Mouse (Mus musculus): ENCODE results near the gene Fnbp1.

Gene Fnbp1

GRCm38 (mm10) chr2:31091182-31091581 is 50.6 kb downstream of the Fnbp1 start:
- no peak for DNase-seq

DNA sequence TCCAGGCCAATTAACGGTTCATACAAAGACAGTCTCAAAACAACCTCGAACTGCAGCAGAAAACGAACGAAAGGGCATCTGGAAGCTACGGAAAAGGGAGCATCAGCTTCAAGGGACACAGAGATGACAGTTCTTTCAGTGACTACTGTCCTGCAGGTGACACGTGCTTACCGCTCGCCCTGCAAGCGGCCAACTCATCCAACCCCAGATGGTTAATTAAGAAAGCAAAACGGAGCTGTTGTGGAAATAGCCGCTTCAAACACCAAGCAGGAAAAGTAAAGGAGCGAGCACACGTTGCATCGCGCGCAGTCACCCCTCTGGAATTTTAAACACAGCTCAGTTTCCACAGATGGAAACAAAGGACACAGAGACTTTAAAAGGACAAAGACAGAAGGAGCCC is 52.2 kb downstream of the Fnbp1 start:
- no peak for DNase-seq

GRCm38 (mm10) chr2:31088871-31089270 is 52.9 kb downstream of the Fnbp1 start:
- no peak for DNase-seq

DNA sequence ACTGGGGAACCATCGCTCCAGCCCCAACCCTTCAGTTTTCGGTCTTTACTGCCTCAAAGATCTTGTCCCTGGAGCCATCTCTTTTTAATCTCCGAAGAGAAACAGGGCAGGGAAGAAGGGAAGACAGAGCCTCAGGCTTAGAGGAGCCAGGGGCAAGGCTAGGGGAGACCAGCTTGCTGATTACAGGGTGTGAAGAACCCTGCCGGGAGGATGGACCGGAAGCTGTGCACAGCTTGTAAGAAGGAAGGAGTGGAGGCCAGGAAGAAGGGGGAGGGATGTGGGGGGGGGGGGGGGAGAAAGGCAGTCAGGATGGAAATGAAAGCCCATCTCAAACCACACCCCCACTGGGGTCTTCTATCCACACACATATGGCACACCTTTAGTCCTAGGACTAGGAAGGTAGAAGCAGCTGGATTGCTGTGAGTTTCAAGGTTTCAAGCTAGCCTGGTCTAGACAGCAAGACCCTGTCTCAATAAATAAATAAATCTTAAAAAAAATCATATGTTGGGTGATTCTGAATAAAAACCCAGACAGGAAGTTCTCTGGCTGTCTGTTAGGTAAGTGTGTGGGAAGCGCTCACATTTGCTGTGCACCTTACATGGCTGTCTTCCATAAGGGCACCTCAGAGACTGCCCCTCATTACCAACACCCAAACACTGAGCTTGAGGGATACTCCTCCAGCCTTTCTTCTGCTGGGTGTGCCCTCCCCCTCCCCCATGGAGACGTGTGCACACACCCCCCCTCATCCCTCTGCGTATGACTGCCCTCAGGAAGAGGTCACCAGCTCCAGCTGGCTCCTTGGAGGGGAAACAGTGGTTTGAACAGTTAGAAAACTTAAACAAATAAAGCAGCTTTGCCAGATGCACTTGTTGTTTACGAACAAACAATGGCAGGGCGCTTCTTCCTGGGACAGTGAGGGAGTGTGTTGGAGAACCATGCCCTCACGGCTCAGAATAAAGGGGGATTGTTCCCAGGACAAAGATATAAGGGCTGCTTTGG is 53.8 kb downstream of the Fnbp1 start:
- DNase-seq = peak; percentile 51

GRCm38 (mm10) chr2:31087085-31087484 is 54.7 kb downstream of the Fnbp1 start:
- no peak for DNase-seq

DNA sequence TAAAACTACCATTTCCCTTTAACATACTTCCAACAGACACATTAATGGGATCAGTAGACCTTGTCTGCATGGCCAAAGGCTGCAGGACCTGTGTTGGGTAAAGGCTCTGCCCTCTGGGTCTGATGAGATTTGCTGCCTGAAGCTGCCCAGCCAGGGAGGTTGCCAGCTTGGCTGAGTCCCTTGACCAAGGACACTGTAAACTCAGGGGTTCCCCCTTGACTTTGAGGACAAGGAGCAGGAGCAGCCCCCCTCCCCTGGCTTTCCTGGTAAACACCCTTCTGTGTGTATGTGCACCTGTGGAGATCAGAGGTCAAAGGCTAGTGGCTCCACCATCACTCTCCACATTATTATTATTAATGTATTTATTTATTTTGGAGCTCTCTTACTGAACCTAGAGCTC is 55.3 kb downstream of the Fnbp1 start:
- no peak for DNase-seq

- DNase-seq = no peak
Observed at GRCm38 (mm10) chr2:31084169-31084850, 57.5 kb downstream of the Fnbp1 start.

- DNase-seq = no peak
Observed at GRCm38 (mm10) chr2:31083372-31083771, 58.4 kb downstream of the Fnbp1 start.

- no peak for DNase-seq
Observed at GRCm38 (mm10) chr2:31082639-31083038, 59.2 kb downstream of the Fnbp1 start.

GRCm38 (mm10) chr2:31081349-31081748 is 60.5 kb downstream of the Fnbp1 start:
- no peak for DNase-seq

DNA sequence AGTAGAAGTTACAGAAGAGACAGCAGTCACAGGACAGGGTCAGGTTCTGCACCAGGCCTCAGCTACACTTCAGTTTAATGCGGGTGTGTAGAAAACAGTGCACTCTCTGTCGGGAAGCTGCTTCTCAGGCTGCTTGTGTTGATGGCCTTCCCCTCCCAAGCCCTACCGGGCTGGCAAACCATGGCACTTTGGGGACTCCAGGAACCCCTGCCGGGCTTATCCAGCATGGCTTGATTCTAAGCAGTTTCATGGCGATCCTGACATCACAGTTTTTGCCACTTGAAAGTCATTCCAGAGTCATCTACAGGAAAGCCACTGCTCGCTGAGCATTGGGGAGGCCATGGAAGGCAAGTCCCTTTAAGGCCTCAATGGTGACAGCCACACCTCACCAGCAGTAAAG is 62.7 kb downstream of the Fnbp1 start:
- no peak for DNase-seq

DNA sequence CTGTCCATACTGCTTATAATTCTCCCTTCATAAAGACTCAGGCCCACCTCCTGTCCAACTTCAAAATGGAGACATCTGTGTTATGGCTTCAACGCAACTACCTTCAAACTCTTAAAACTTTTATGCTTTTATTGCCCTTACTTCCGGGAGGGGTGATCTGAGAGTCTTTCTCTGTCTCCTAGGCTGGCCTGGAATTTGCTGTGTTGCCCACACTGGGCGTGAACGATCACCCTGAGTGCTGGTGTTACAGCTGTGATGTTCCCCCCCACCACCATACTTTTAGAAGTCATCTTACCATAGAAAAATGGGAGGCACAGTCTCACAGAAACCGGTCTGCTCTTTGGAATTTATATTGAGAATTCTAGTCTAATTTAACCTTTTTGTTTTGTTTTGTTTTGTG is 64.2 kb downstream of the Fnbp1 start:
- no peak for DNase-seq

DNA sequence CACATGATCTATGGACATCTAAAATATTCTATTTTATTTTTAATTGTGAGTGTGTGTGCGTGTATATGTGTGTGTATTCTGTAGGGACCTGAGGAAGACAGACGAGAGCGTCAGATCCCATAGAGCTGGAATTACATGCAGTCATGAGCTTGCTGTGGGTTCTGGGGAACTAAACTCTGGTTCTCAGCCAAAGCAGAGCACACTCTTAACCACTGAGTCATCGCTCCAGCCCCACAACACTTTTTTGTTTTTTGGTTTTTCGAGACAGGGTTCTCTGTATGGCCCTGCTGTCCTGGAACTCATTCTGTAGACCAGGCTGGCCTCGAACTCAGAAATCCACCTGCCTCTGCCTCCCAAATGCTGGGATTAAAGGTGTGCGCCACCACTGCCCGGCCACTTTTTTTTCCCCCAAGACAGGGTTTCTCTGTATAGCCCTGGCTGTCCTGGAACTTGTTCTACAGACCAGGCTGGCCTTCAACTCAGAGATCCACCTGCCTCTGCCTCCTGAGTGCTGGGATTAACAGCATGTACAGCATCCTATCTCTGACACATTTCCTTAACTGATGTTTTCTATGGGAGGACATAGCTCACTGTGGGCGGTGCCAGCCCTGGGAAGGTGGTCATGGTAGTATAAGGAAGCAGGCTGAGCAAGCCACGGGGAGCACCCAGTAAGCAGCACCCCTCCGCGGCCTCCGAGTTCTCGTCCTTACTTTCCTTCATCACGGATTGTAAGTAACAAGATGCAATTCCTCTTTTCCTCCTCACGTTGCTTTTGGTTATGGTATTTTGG is 65.3 kb downstream of the Fnbp1 start:
- DNase-seq = no peak

GRCm38 (mm10) chr2:31075836-31076235 is 66.0 kb downstream of the Fnbp1 start:
- no peak for DNase-seq

DNA sequence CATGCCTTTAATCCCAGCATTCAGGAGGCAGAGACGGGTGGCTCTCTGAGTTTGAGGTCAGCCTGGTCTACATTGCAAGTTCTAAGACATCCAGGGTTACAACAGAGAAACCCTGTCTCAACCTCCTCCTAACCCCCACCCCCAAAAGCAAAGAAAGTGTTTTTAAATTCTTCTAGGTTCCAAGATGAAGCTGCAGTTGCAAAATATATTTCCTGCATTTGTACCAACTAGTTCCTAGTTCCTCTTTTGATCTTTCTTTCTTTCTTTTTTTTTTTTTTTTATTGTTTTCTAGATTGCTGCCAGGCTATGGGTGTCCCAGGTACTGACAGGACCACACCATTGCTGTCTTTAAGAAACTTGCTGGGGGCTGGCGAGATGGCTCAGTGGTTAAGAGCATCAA is 66.6 kb downstream of the Fnbp1 start:
- no peak for DNase-seq

GRCm38 (mm10) chr2:31069506-31069905 is 72.3 kb downstream of the Fnbp1 start:
- no peak for DNase-seq

DNA sequence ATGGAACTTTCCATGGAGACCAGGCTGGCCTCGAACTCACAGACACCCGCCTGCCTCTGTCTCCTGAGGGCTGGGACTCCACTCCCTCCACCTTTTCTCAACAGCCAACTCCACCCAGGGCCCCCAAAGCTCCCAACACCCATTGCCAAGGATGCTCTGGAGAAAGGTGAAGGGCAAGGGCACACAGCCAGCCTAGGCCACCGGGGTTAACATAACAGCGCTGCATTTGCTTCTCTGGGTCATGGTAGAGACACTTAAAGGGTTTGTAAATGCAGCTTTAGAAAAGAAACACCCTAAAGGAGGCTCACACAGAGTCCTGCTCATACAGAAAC is 72.7 kb downstream of the Fnbp1 start:
- no peak for DNase-seq

DNA sequence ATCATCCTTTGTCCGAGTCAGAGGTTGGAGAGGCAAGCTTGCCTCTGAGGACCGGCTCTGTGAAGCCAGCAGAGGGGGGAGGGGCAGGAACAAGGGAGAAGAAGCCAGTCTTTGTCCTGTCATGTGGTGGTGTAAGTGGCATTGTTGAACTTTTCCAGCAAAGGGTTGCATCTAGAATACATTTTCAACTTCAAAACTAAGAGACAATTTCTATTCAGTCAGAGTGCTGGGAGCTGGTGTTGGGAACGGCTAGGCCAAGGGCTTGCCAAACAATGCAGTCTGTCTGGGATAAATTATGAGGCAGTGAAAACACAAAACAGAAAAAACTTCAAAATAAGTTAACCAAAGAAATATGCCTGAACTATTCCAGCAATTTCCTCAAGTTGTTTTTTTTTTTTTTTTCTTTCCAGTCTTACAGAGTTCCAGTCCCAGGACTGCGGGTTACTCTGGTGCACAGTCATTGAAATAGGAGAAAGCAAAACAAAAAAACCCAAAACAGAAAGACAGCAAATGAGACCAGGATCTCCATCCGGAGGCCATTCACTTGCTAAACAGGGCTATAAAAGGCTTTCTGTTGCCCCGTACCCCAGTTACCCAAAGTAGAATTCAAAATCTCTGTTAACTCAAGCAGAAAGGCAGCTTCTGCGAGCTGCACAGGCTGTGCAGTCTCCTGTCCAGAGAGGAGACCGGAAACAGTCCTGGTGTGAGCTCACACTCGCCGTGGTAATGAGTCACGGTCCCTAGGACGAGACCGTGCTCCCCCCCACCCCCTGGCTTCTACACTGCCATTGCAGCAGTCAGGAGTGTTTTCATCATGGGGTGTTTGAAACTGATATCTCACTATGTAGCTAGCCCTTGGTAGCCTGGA is 73.3 kb downstream of the Fnbp1 start:
- DNase-seq = peak; percentile 38

DNA sequence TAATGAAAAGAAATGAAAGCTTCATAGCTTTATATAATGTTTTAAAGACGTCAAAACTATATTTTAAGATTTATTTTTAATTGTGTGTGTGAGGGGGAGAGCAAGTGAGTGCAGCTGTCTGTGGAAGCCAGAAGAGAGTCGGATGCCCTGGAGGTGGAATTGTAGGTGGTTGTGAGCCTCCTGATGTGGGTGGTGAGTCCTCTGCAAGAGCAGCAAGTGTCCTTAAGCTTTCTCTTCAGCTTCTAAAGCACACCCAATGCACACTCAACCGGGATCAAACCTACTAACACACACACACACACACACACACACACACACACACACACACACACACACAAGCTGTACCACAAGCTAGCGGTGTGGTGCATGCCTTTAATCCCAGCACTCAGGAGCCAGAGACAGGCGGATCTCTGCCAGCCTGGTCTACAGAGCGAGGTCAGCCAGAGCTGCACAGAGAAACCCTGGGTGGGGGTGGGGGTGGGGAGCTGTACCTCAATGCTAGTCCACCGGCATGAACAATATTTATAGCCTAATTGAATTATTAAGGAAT is 74.0 kb downstream of the Fnbp1 start:
- no peak for DNase-seq

DNA sequence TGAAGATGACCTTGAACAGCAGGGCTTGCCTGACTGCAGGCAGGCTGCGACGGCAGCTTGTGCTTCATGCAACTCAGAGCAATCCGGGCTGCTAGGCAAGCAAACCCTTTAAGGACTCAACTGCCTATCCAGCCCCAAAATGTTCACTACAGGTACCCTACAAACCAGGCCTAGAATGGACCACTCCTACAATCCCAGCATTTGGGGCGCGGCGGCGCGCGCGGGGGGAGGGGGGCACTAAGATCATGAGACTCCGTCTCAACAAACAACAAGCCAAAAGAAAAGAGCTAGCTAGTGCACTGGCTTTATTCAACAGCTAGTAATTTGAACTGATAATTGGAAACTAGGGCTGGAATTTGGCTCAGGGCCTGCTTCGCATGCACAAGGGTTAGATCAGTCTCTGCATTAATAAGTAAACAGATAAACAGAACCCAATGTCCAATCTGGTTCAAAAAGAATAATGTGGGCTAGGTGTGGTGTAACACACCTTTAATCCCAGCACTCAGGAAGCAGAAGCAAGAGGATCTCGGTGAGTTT is 74.7 kb downstream of the Fnbp1 start:
- peak; percentile 28 for DNase-seq

DNA sequence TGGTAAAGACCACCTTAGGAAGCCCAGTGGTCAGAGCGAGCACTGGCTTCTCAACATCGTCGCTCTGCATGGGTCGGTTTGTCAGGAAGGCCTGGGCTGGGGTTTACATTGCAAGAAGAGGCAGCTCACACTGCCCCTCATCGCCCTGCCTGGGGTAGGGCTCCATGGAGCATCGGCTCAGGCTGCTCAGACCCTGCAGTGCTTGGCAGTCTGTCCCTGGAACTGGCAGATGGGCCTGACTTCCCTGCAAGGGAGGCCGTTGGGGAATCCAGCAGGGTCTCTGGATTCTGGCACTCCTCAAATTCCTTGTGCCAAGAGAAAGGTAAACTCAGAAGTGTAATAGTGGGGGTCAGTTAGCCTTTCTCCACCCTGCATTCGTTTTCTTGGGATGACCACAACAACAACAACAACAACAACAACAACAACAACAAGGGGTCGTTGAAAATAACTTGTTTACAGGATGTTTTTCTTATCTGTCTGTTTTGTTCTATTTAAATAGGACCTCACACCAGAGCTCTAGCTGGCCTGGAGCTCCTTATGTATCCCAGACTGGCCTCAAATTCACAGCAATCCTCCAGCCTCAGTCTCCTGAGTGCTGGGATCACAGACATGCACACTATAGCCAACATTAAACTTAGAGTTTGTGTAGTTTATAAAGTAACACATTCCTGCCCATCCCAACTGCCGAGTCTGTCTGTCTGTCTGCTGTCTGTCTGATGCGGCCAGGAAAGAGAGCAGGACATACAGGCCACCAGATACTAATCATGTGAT is 75.6 kb downstream of the Fnbp1 start:
- DNase-seq = no peak

Data from kidney, adult 18-20 months (tissue).